Mouse (Mus musculus) bone marrow macrophage, adult 2 months (primary cell): ENCODE data around the gene Ifnar2.

Experiments used
- CTCF ChIP-seq: IDR thresholded peaks from 2 replicates; pipeline ENCODE4 v1.5.1; 2012; ENCODE audit warnings: low read depth, mild to moderate bottlenecking, low read length, moderate library complexity
- POLR2A ChIP-seq: IDR thresholded peaks from 2 replicates; pipeline ENCODE4 v1.6.1; 2012; ENCODE audit warnings: mild to moderate bottlenecking, low read depth, low read length, borderline replicate concordance

DNA sequence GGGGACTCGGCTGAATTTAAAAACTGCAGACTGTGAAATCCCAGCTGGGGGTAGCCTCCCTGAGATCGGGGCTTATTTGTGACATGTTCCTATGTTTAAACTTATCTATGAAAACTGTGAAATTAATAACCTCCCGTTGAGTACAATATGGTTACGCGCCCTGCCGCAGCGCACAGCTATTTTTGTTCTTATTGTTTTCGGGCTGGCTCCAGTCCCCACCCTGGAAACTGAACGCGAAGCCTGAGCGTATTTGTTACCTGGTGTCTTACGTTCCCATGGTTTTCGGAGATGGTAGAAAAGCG is 24.4 kb upstream of the Ifnar2 start:
- TF ChIP-seq POLR2A (no peak), CTCF (no peak)
